Mouse (Mus musculus) liver, embryonic 12.5 days (tissue): ENCODE measurements around the gene Polr3h. TPM values are rescaled to one million over a fixed set of nuclear protein-coding genes. Genes with fewer than 3 reads are reported as not detected.

Experiments used
- ATAC-seq: fragments of 200-750 bp; cut with Nextera tagmentation; 2 replicates; pipeline ENCODE4 v1.8.0; 2017; ENCODE audit warnings: moderate number of reproducible peaks, mild to moderate bottlenecking, moderate library complexity
- H3K27ac ChIP-seq: fragments of 300-500 bp; sonication (generic); 2 replicates; pipeline ENCODE4 v1.5.1; 2016; ENCODE audit warnings: mild to moderate bottlenecking
- H3K27me3 ChIP-seq: fragments of 300-500 bp; sonication (generic); replicated peaks from 2 replicates; pipeline ENCODE4 v1.6.1; 2016; ENCODE audit warnings: mild to moderate bottlenecking, moderate library complexity
- H3K36me3 ChIP-seq: fragments of 300-500 bp; sonication (generic); 2 replicates; pipeline ENCODE4 v1.6.1; 2016; ENCODE audit warnings: mild to moderate bottlenecking, moderate library complexity
- H3K4me1 ChIP-seq: fragments of 300-500 bp; sonication (generic); 2 replicates; pipeline ENCODE4 v1.6.1; 2016
- H3K4me2 ChIP-seq: fragments of 300-500 bp; sonication (generic); 2 replicates; pipeline ENCODE4 v1.6.1; 2016; ENCODE audit warnings: mild to moderate bottlenecking, moderate library complexity
- H3K4me3 ChIP-seq: fragments of 300-500 bp; sonication (generic); 2 replicates; pipeline ENCODE4 v1.5.1; 2016; ENCODE audit warnings: mild to moderate bottlenecking, moderate library complexity
- H3K9ac ChIP-seq: fragments of 300-500 bp; sonication (generic); 2 replicates; pipeline ENCODE4 v1.6.1; 2016; ENCODE audit warnings: mild to moderate bottlenecking, moderate library complexity
- H3K9me3 ChIP-seq: fragments of 300-500 bp; sonication (generic); replicated peaks from 2 replicates; pipeline ENCODE4 v1.6.1; 2016; ENCODE audit warnings: mild to moderate bottlenecking, moderate library complexity
- WGBS: fragments of 180-500 bp; shearing (Covaris S2); methylation state at CpG from one replicate; pipeline ENCODE4 v1.1.7; 2016; ENCODE audit not compliant: insufficient replicate concordance; 5-methylcytosine and 5-hydroxymethylcytosine counted together
- polyA plus RNA-seq: library from polyadenylated mRNA; unstranded; fragments of >200 nt; fragmentation: Nextera tagmentation; extraction: Ambion mirVana; gene quantifications from 2 replicates; pipeline ENCODE4 v1.2.1, GENCODE M21; 2016

Polr3h gene
- polyA plus RNA-seq, 1 experiment from 2014 or later, result 87.2 TPM

- 57% methylated on average over 11 of the region's 11 CpGs for WGBS
- Histone ChIP-seq H3K27me3 (0 out of 2 replicates have a peak, but pooled peaks cover 8% of the 10 kb centered on the region), H3K36me3 (peaks cover 10% of the 10 kb centered on the region), H3K27ac (no peak overlapping the region), H3K4me2 (no peak overlapping the region), H3K9me3 (no peaks in the 10 kb centered on the region), H3K4me1 (peaks cover 46% of the 10 kb centered on the region), H3K9ac (no peak overlapping the region), H3K4me3 (no peak overlapping the region)
- no peak for ATAC-seq
Observed at GRCm38 (mm10) chr15:81928277-81928676, 2.2 kb upstream of the Polr3h start.

GRCm38 (mm10) chr15:81927741-81928140 lies 1.7 kb upstream of the Polr3h start:
- no peak overlapping the region; the same call in 1 of the 2 replicates for H3K27ac ChIP-seq
- peaks cover 43% of the 10 kb centered on the region for H3K4me1 ChIP-seq
- H3K27me3 ChIP-seq, result 0 out of 2 replicates have a peak, but pooled peaks cover 8% of the 10 kb centered on the region
- H3K4me2 ChIP-seq, result no peak overlapping the region
- peaks cover 13% of the 10 kb centered on the region for H3K36me3 ChIP-seq
- H3K9me3 ChIP-seq, result no peaks in the 10 kb centered on the region
- WGBS, result 54% methylated on average over 4 of the region's 4 CpGs
- H3K4me3 ChIP-seq, result no peak overlapping the region
- no peak overlapping the region for H3K9ac ChIP-seq
- no peak for ATAC-seq

GRCm38 (mm10) chr15:81926446-81926822 lies 394 bp upstream of the Polr3h start:
- no peak overlapping the region for H3K27ac ChIP-seq
- H3K36me3 ChIP-seq, result peaks cover 26% of the 10 kb centered on the region
- peaks cover 46% of the 10 kb centered on the region for H3K4me1 ChIP-seq
- 39% methylated on average over 9 of the region's 9 CpGs for WGBS
- no peaks in the 10 kb centered on the region for H3K9me3 ChIP-seq
- no peak for ATAC-seq
- H3K4me2 ChIP-seq, result peak overlapping the region; percentile 99
- no peak overlapping the region for H3K4me3 ChIP-seq
- no peak overlapping the region for H3K9ac ChIP-seq
- no peaks in the 10 kb centered on the region for H3K27me3 ChIP-seq

- peak; percentile 72 for ATAC-seq
- peak overlapping the region; percentile 83 for H3K9ac ChIP-seq
Observed at GRCm38 (mm10) chr15:81924933-81925332, 1.1 kb downstream of the Polr3h start.

GRCm38 (mm10) chr15:81921255-81921654 lies 4.8 kb downstream of the Polr3h start:
- H3K4me1 ChIP-seq, result peaks cover 40% of the 10 kb centered on the region
- no peak overlapping the region for H3K27ac ChIP-seq
- H3K4me3 ChIP-seq, result no peak overlapping the region
- 75% methylated on average over 5 of the region's 5 CpGs for WGBS
- ATAC-seq, result no peak
- no peak overlapping the region for H3K9ac ChIP-seq
- H3K36me3 ChIP-seq, result peaks cover 71% of the 10 kb centered on the region
- H3K9me3 ChIP-seq, result no peaks in the 10 kb centered on the region
- H3K27me3 ChIP-seq, result no peaks in the 10 kb centered on the region
- H3K4me2 ChIP-seq, result no peak overlapping the region

More at GRCm38 (mm10) chr15:81924933-81925332, 1.1 kb downstream of the Polr3h start:
- Histone ChIP-seq H3K27ac (peak overlapping the region; percentile 73), H3K4me1 (peaks cover 46% of the 10 kb centered on the region), H3K9me3 (no peaks in the 10 kb centered on the region), H3K27me3 (no peaks in the 10 kb centered on the region), H3K4me3 (peak overlapping the region; percentile 72), H3K4me2 (peak overlapping the region; percentile 99), H3K36me3 (peaks cover 38% of the 10 kb centered on the region)
- 44% methylated on average over 11 of the region's 11 CpGs for WGBS

- WGBS, result 86% methylated on average over 10 of the region's 10 CpGs
- Histone ChIP-seq H3K27ac (no peak overlapping the region), H3K4me2 (no peak overlapping the region), H3K27me3 (no peaks in the 10 kb centered on the region), H3K9me3 (no peaks in the 10 kb centered on the region), H3K9ac (no peak overlapping the region), H3K4me3 (no peak overlapping the region), H3K36me3 (peaks cover 77% of the 10 kb centered on the region), H3K4me1 (peaks cover 39% of the 10 kb centered on the region)
- ATAC-seq, result no peak
Observed at GRCm38 (mm10) chr15:81920546-81921217, 5.4 kb downstream of the Polr3h start.

- no peak overlapping the region for H3K27ac ChIP-seq
- H3K36me3 ChIP-seq, result peaks cover 91% of the 10 kb centered on the region
- H3K4me2 ChIP-seq, result no peak overlapping the region
- H3K9me3 ChIP-seq, result no peaks in the 10 kb centered on the region
- no peaks in the 10 kb centered on the region for H3K27me3 ChIP-seq
- no peak overlapping the region for H3K9ac ChIP-seq
- no peak for ATAC-seq
- H3K4me1 ChIP-seq, result peaks cover 39% of the 10 kb centered on the region
- WGBS, result 73% methylated on average over 5 of the region's 5 CpGs
- no peak overlapping the region for H3K4me3 ChIP-seq
Observed at GRCm38 (mm10) chr15:81919062-81919461, 7.0 kb downstream of the Polr3h start.

- ATAC-seq, result peak; percentile 57
- Histone ChIP-seq H3K9ac (no peak overlapping the region), H3K9me3 (no peaks in the 10 kb centered on the region), H3K27me3 (no peaks in the 10 kb centered on the region), H3K27ac (no peak overlapping the region), H3K36me3 (peaks cover 93% of the 10 kb centered on the region), H3K4me3 (no peak overlapping the region), H3K4me2 (no peak overlapping the region), H3K4me1 (peaks cover 33% of the 10 kb centered on the region)
- WGBS, result 52% methylated on average over 6 of the region's 6 CpGs
Observed at GRCm38 (mm10) chr15:81917621-81918463, 8.2 kb downstream of the Polr3h start.

DNA sequence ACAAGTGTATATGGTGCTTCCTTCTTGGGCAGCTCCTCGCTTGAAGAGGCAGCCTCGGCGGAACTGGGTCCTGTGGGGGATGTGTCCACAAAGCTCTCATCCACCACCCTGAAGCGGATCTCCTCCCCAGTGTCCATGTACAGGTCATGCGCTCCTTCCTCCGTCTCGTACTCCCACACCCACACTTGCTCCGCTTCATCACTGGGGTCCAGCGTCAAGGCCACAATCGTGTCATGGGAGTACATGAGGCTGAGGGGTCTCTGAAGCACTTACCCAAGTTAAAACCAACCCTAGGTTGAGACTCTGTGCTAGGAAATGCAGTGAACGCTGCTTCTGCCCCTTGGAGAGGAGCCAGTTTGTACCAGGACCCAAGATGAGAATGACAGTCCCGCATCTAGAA lies 8.8 kb downstream of the Polr3h start:
- Histone ChIP-seq H3K27ac (no peak overlapping the region), H3K9me3 (no peaks in the 10 kb centered on the region), H3K9ac (no peak overlapping the region), H3K4me1 (peaks cover 36% of the 10 kb centered on the region), H3K4me3 (no peak overlapping the region), H3K36me3 (peaks cover 94% of the 10 kb centered on the region), H3K27me3 (no peaks in the 10 kb centered on the region), H3K4me2 (no peak overlapping the region)
- 87% methylated on average over 12 of the region's 12 CpGs for WGBS
- ATAC-seq, result no peak

GRCm38 (mm10) chr15:81915663-81916062 lies 10.4 kb downstream of the Polr3h start:
- Histone ChIP-seq H3K4me1 (peaks cover 33% of the 10 kb centered on the region), H3K9ac (no peak overlapping the region), H3K4me2 (no peak overlapping the region), H3K9me3 (no peaks in the 10 kb centered on the region), H3K27ac (peak overlapping the region; percentile 52), H3K4me3 (no peak overlapping the region), H3K27me3 (no peaks in the 10 kb centered on the region), H3K36me3 (peaks cover 94% of the 10 kb centered on the region)
- WGBS, result 70% methylated on average over 5 of the region's 5 CpGs
- no peak for ATAC-seq

DNA sequence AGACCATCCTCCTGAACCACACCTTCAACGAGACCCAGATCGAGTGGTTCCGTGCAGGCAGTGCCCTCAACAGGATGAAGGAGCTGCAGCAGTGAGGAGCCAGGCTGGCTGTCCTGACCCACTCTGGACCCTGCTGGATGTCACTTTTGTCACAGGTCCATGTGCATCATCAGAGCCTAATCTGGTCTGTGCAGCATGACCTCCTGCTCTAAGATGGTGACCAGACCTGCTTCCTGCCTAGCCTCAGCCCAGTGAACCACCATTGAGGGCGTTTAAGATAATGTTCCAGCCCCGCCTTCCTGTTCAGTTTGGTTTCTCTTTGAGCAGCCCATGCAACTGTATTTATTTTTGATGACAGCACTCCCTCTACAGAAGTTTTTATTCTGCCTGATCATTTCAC lies 11.4 kb downstream of the Polr3h start:
- whole genome bisulfite sequencing, result 48% methylated on average over 5 of the region's 5 CpGs
- ATAC-seq, result peak; percentile 59
- H3K27me3 ChIP-seq, result no peaks in the 10 kb centered on the region
- H3K9me3 ChIP-seq, result no peaks in the 10 kb centered on the region
- H3K4me2 ChIP-seq, result peak overlapping the region; percentile 6; the same call in 1 of the 2 replicates
- 0 out of 2 replicates have a peak overlapping the region, but pooled peaks have one; percentile 14 for H3K9ac ChIP-seq
- H3K27ac ChIP-seq, result peak overlapping the region; percentile 53
- peaks cover 33% of the 10 kb centered on the region for H3K4me1 ChIP-seq
- peaks cover 97% of the 10 kb centered on the region for H3K36me3 ChIP-seq
- H3K4me3 ChIP-seq, result no peak overlapping the region

DNA sequence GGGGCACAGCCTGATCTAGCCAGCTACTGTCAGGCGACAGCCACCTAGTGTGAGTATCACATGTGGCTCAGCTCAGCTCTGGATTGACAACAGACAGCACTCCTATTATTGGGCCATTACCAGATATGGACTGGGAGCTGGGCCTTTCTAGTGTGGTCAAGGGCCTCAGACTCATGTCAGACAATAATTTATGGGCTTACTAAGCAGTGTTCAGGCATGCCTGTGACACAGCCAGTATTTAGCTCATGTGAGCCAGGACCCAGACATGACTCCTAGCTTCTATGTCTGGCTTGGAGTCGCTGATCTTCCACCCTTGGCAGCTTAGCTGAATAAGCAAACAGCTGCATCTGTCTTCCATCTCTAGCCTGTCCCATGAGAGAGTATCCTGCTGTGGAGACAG lies 13.5 kb downstream of the Polr3h start:
- Histone ChIP-seq H3K9me3 (no peaks in the 10 kb centered on the region), H3K4me3 (no peak overlapping the region), H3K9ac (no peak overlapping the region), H3K27ac (no peak overlapping the region), H3K4me2 (no peak overlapping the region), H3K36me3 (peaks cover 100% of the 10 kb centered on the region), H3K27me3 (no peaks in the 10 kb centered on the region), H3K4me1 (peaks cover 30% of the 10 kb centered on the region)
- no peak for ATAC-seq
- 72% methylated on average over 2 of the region's 2 CpGs for WGBS
